Mouse (Mus musculus): ENCODE data around the gene H2-M10.2.

GRCm38 (mm10) chr17:36281521-36282245, 4.6 kb downstream of the H2-M10.2 start:
- TF ChIP-seq CTCF (IDR thresholded peaks at IDR 0.05; ENCODE audit: extremely low read depth, insufficient read length, insufficient replicate concordance, low read depth, low read length) (no peak), POLR2A (IDR thresholded peaks at IDR 0.05; ENCODE audit: low read depth, low read length) (no peak)
